Mouse (Mus musculus): Measurements from ENCODE around the gene Exoc6. TPM values are rescaled to one million over a fixed set of nuclear protein-coding genes. Genes with fewer than 3 reads are reported as not detected.

Exoc6 gene
- polyA plus RNA-seq, 2 experiments from 2014 or later = 34.9 to 37.6 TPM

DNA sequence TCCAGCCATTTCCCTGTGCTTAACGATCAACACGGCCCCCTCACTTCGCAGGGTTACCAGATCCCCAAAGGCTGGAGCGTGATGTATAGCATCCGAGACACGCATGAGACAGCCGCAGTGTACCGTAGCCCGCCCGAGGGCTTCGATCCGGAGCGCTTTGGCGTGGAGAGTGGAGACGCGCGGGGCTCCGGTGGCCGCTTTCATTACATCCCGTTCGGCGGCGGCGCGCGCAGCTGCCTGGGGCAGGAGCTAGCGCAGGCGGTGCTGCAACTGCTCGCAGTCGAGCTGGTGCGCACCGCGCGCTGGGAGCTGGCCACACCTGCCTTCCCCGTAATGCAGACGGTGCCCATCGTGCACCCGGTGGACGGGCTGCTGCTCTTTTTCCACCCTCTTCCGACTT is 142.7 kb downstream of the Exoc6 start:
- no peak for ATAC-seq

DNA sequence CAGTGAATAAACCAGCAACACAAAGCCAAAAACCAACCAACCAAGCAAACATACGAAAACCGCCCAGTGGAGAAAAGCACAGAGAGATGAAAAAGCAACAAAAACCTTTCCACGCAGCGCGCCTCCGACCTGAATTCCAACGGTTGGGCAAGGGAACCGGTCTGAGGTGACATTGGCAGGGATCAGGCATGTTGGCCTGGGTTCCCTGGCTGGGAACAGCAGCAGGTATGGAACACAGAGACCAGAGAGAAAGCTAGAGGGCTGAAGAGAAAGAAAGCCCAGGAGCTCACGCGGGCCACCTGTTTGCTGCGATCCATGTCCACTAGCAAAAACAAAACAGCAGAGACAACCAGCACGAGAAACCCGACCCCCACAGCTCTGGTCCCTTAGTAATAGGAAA is 144.9 kb downstream of the Exoc6 start:
- ATAC-seq = no peak

DNA sequence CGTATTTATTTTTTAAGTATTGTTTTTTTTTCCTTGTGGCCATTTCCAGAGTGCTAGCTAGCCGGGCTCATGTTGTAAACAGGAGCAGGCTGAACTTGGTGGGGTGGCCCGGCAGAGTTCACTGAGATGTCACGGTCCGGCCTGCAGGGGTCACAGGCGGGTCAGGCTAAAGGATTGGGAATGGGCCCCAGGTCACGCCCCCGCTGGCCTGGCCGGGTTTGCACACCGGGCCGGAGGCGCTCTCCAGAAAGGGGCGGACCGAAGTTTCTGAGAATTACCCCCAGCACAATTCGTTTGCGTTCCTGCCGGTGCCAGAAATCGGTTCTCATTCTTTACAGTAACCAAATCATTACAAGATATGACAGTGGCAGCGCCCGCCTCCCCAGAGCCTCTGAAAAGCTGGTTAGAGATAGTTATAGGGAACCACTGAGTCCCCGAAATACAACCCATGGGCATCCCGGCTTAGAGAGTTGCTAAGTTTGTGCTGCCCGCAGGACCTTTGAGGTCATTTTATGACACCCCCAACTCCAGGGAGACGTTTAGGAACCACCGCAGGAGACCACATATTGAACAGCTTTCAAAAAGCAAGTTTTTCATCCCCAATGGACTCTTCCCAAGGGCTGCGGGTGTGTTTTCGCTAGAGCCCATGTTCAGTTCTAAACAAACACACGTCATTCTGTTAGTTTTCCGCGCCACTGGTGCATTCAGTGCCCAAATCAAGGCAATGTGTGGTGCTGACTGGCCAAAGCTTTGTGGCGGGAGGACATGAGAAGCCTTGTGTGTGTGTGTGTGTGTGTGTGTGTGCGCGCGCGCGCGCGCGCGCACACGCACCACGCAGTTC is 145.8 kb downstream of the Exoc6 start:
- ATAC-seq = no peak

DNA sequence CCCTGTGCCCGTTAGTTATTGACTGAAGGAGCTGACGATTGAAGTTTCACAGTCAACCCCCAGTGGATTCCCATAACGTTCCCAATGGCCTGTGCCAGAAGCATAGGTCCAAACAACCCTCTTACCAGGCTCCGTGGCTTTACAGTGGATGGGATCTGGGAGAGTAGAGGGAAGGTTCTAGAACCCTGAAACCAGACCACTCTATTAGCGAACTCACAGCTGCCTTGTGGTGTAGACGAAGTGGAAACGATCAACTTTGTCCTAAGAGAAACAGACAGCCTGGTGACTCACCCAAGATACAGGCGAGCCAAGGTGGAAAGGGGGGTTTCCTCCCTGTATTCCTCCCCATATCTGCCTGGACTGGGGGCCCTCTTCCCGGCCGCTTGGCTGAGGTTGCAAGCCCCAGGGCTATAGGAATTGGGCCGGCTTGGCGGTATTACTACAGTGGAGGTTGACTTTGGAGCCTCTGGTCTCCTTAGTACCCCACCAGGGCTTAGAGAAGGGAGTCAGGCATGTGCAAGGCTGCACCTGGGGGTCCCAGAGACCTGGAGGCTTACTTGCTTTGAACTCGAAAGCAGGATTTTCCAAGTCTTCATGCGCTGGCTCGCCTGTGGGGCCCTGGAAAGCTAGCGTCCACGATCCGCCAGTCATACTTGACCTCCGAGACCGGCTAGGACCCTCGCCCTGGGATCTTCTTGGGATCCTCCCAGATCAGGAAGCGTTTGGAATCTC is 146.6 kb downstream of the Exoc6 start:
- ATAC-seq = no peak

DNA sequence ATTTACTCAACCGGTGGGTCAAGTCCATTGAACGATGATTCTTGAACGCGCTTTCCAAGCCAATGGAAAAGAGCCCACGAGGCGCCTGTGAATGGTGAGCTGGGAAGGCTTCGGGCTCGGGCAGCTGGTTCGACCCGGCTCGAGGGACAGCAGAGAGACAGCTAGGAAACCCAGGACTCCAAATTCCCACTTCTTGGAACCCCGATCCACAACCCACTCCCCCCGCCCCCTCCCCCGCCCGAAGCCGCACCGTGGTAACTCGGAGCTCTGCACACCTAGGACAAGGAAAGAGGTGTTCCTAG is 147.1 kb downstream of the Exoc6 start:
- ATAC-seq = no peak

DNA sequence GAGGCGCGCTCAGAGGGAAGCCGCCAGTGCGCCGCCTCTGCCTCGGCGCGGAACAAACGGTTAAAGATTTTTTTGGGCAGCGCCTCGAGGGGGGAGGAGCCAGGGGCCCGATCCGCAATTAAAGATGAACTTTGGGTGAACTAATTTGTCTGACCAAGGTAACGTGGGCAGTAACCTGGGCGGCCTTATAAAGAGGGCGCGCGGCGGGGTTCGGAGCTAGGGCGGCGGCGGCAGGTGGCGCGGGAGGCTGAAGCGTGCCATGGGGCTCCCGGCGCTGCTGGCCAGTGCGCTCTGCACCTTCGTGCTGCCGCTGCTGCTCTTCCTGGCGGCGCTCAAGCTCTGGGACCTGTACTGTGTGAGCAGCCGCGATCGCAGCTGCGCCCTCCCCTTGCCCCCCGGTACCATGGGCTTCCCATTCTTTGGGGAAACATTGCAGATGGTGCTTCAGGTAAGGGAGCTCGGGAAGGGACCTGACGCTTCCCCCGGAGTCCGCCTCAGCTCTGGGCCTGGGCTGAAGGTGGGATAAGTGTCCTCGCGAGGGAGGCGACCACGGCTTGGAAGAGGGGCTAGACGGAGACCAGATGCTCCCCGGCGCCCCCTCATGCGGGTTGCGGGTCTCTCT is 147.5 kb downstream of the Exoc6 start, which contains the start of gene Cyp26a1:
Cyp26a1 (plus strand) TSS at position 148 of the 622 bp plus-strand sequence.
- no peak for ATAC-seq

DNA sequence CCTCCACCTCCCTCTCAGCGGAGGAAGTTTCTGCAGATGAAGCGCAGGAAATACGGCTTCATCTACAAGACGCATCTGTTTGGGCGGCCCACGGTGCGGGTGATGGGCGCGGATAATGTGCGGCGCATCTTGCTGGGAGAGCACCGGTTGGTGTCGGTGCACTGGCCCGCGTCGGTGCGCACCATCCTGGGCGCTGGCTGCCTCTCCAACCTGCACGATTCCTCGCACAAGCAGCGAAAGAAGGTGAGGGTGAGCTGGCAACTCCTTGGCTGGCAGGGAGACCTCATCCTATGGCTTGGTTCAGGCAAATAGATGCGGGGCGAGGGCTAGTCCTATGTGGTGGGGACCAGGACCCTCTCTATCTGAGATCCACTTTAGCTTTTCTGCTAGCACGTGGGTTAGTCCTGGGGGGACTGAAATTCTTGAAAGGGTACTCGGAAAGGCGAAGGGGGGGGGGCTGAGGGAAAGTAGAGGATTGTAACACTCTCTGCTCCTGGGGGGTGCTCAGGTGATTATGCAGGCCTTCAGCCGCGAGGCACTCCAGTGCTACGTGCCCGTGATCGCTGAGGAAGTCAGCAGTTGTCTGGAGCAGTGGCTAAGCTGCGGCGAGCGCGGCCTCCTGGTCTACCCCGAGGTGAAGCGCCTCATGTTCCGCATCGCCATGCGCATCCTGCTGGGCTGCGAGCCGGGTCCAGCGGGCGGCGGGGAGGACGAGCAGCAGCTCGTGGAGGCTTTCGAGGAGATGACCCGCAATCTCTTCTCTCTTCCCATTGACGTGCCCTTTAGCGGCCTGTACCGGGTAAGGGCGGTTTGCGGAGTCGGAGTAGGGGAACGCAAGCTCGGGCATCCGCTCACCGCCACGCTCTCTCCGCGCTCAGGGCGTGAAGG is 148.3 kb downstream of the Exoc6 start:
- ATAC-seq = no peak

DNA sequence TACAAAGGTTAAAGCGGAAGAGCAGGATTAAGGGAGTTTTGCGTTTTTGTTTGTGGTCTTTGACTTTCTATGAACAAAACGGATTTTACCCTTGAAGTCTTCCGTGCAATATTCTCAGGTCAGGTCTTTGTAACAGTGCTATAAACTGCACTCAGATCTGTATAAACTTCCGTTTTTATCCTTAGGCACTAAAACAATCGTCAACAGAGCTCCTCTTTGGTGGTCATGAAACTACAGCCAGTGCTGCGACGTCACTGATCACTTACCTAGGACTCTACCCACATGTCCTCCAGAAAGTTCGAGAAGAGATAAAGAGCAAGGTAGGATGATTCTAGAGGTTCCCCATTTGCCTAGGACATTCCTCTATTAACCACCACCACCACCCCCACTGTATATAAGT is 149.5 kb downstream of the Exoc6 start:
- no peak for ATAC-seq

DNA sequence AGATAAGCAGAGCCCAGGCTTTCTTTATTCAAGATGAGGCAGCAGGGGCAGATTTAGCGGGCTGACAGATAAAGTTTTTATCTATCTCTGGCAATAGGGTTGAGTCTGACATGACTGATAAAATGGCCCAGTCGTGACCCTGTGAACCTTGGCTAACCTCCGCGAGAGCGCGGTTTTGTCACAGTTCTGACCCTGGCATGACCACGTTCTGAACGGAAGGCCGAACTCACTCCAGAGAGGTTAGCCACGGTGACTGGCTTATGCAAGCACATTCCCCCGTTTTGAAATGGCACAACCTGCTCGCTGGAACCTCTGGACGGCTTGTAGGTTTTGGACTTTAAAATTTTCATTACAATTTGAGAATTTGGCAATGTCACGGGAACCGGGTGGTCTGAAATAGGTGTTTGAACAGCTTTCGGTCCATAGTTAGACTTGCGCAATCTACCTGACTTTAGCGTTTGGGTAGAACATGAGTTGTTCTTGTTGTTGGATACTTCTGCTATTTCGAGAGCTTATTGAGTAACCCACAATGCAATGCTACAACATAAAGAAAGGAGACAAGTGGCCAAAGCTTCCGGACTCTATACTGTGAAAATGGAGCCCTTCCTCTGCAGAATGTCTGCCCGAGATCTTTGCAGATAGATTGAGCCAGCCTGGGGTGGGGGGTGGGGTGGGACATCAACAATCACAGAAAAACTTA is 152.3 kb downstream of the Exoc6 start:
- ATAC-seq = no peak

DNA sequence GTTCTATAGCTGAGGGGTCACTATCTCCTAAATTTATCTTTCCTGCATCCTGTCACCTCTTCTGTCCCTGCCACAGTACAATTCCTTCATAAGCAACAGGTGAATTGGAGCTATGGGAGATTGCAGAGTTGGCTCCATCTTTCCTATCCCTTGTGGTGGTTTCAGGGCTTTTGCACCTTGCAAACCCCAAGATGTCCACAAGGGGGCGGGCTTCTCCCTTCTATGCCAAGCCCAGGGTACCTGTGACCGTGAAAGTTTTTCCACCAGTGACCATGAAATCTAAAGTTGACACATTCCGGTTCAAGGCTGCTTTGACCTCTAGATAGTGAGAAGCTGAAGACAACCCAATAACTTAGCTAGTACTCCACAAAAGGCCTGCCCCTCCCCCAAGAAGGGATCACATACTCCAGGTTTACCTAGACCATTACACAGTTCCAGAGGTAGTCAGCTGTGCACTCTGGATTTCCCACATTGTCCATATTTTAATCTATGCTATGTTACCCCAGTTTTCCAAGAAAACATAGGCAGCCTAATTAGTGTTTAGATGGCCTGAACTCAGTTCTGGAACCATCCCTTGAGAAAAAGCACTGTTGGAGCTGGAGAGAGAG is 153.8 kb downstream of the Exoc6 start:
- ATAC-seq = no peak

DNA sequence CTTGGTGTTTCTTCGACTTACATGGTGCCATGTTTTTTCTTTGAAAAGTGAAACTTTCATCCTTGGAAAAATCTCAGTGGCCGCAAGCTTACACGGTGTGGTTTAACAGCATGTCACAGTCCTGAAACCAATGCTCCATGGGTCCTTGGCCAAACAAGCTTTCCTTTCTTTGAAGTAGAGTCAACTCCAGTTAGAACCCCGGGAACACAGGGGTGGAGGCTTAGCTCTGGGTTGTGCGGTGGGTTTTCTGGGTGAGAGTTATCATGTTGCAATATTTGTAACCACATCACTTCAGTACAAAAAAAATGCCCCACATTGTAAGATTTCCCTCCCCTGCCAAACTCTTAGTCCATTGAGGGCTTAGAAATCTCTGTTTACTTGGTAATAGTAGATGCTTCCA is 155.5 kb downstream of the Exoc6 start:
- no peak for ATAC-seq

DNA sequence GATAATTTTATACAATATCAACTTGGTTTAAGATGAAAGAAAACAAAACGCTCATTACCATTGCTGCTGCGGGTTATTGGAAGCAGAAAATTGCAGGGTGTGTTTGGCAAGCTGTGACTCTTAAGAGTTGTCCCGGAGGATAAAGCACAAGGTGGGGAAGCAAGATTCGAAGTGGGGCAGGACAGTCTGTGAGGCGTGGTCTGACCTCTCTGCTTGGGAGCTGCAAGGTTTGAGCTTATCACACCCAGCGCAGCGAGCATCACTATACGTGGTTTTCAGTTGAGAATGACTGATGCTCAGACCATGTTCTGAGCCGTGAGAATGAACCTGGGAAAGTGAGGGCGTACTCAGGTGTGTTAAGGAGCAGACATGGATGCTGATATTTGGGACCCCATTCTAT is 164.5 kb downstream of the Exoc6 start:
- ATAC-seq = no peak

DNA sequence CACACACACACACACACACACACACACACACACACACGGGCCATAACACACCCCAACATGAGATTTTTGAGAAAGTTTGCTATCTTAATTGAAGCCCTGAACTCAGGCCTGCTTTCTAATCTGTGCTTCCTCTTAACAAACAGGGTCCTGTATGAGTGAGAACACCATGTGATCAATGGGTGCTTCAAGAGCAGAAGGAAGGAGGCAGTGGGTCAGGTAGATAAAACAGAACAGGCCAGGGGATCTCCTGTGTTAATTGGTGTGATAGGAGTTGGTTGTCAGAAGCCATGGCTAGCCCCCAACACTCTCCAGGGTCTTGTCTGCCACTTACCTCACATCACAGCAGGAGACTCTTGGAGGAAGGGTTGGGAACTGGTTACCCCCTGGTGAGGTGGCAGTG is 165.8 kb downstream of the Exoc6 start:
- no peak for ATAC-seq

DNA sequence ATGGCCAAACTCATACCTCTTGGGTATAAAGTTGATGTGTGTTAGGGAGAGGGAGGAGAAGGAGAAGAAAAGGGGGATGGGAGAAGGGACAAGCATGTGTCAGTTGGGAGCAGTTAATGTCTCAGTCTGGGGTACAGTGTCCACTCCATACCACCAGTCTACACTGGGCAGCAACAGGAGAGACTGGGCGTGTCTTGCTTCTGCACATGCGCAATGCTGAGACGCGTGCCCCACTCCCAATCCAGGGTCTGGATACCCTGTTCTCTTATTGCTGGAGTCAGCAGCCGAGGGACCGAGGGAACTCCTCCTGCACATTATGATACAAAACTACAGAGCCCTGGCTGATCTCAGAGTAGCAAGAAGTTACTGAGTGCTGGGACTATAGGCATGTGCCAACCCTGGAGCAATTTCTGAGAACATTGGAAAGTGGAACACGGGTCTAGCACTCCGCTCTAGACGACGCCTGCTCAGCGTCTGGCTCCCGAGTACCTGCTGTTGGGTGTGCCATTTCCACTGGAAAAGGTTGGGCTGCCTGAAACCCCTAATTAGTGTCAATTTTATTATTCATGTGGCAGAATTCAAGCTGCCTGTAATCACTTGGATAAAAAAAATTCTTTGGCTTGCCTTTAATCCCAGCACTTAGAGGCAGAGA is 166.4 kb downstream of the Exoc6 start:
- no peak for ATAC-seq

DNA sequence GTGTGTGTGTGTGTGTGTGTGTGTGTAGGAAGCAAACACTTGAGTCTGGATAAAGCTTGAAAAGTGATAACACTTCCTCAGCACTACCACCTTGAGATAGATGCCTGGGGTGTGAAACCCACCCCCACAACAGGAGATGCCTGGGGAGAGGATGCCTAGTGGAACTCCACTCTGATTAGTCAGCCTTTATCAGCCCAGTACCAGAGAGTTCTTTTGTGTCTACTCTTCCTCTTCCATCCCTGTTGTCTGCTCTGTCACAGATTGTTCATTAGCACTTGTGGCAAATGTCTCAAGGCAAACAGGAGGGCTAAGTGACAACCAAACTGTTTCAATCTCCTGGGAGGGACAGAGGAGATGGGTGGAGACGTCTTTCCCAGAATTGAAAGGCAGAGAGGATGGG is 168.9 kb downstream of the Exoc6 start:
- ATAC-seq = no peak

DNA sequence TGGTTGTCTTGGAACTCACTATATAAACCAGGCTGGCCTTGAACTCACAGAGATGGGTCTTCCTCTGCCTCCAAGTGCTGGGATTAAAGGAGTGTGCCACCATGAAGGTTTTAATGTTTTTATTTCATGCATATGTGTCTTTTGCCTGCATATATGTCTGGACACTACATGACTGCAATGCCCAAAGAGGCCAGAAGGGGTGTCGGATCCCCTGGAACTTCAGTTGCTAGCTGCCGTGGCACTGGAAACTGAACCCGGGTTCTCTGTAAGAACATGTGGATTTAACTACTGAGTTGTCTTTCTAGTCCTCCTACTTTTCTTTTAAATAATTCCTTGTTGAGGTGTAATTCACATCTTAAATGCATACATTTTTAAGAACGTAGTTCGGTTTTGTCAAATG is 174.4 kb downstream of the Exoc6 start:
- no peak for ATAC-seq

DNA sequence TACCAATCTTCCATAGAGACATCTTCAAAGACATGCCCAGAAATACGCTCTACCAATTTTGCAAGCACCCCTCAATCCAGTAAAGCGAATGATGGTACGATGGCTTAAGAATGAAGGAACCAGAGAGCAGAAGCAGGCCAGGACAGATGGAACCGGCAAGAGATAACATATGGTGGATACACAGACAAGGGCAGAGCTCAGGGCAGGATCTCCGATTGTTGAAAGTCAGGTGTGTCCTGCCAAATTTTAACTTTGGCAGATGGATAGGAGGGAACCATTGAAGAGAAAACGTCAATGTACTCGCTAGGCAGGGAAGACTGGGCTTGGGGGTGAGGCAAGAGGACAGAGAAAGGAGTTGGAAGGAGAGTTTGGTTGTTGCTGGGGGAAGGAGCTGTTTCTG is 176.4 kb downstream of the Exoc6 start:
- ATAC-seq = no peak

DNA sequence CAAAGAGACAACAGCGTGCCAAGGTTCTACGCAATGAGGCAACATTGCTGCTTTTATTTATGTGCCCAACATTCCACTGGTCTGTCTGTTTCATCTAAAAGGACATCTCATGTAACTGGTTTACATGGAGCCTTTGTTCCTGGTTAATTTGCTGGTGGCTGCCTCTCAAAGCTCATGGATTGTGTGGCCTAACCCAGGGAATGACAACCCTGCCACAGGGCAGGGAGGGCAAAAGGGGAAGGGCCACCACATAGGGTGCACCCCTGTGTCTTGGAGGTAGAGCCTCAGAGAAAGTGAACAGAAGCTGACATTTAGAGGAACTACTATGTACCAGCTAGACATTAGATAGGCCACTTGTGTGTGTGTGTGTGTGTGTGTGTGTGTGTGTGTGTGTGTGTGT is 177.1 kb downstream of the Exoc6 start:
- no peak for ATAC-seq
